Mouse (Mus musculus) thymus, adult 2 months (tissue): ENCODE results near the gene Nptxr.

Experiments used
- CTCF ChIP-seq: fragments of 200-500 bp; IDR thresholded peaks from 2 replicates; pipeline ENCODE4 v1.5.1; 2012; ENCODE audit warnings: mild to moderate bottlenecking, control low read depth, low read length, moderate library complexity, borderline replicate concordance; ENCODE audit not compliant: control insufficient read depth, poor library complexity, insufficient read depth; ENCODE audit errors: extremely low read depth
- POLR2A ChIP-seq: fragments of 200-500 bp; IDR thresholded peaks from 2 replicates; pipeline ENCODE4 v1.6.1; 2012; ENCODE audit warnings: mild to moderate bottlenecking, low read length, control low read depth, moderate library complexity; ENCODE audit not compliant: control insufficient read depth, poor library complexity, insufficient read depth; ENCODE audit errors: extremely low read depth

GRCm38 (mm10) chr15:79810997-79811396 is 6.4 kb upstream of the Nptxr start:
- TF ChIP-seq CTCF (no peak), POLR2A (no peak)
